Mouse (Mus musculus) stomach, embryonic 16.5 days (tissue): ENCODE data around the gene Ahnak2. TPM values are rescaled to one million over a fixed set of nuclear protein-coding genes. Genes with fewer than 3 reads are reported as not detected.

Experiments used
- ATAC-seq: fragments of 200-750 bp; cut with Nextera tagmentation; 2 replicates; pipeline ENCODE4 v1.8.0; 2017; ENCODE audit warnings: moderate number of reproducible peaks, moderate TSS enrichment; ENCODE audit not compliant: insufficient read depth, low FRiP score
- H3K27ac ChIP-seq: fragments of 300-500 bp; sonication (generic); 2 replicates; pipeline ENCODE4 v1.5.1; 2014; ENCODE audit warnings: low read length
- H3K27me3 ChIP-seq: fragments of 300-500 bp; sonication (generic); 2 replicates; pipeline ENCODE4 v1.6.1; 2014; ENCODE audit warnings: low read length, control low read depth, mixed read lengths; ENCODE audit not compliant: control insufficient read depth, insufficient read depth
- H3K36me3 ChIP-seq: fragments of 300-500 bp; sonication (generic); 2 replicates; pipeline ENCODE4 v1.6.1; 2014; ENCODE audit warnings: low read length; ENCODE audit not compliant: control insufficient read depth, insufficient read depth
- H3K4me1 ChIP-seq: fragments of 300-500 bp; sonication (generic); 2 replicates; pipeline ENCODE4 v1.6.1; 2014; ENCODE audit warnings: low read length, control low read depth, mixed read lengths; ENCODE audit not compliant: control insufficient read depth, insufficient read depth
- H3K4me2 ChIP-seq: fragments of 300-500 bp; sonication (generic); 2 replicates; pipeline ENCODE4 v1.6.1; 2014; ENCODE audit warnings: low read depth, low read length, mixed read lengths
- H3K4me3 ChIP-seq: fragments of 300-500 bp; sonication (generic); replicated peaks from 2 replicates; pipeline ENCODE4 v1.5.1; 2014; ENCODE audit warnings: mild to moderate bottlenecking, low read length
- H3K9ac ChIP-seq: fragments of 300-500 bp; sonication (generic); 2 replicates; pipeline ENCODE4 v1.6.1; 2014; ENCODE audit warnings: low read length
- H3K9me3 ChIP-seq: fragments of 300-500 bp; sonication (generic); replicated peaks from 2 replicates; pipeline ENCODE4 v1.6.1; 2016; ENCODE audit warnings: low read length, control low read depth; ENCODE audit not compliant: control insufficient read depth
- WGBS: fragments of 180-500 bp; shearing (Covaris S2); extraction: QIAGEN DNeasy Blood & Tissue Kit; methylation state at CpG from one replicate; pipeline ENCODE4 v1.1.7; 2014; 5-methylcytosine and 5-hydroxymethylcytosine counted together
- polyA plus RNA-seq: library from polyadenylated mRNA; unstranded; fragments of >200 nt; fragmentation: Nextera tagmentation; extraction: Ambion mirVana; gene quantifications from 2 replicates; pipeline ENCODE4 v1.2.1, GENCODE M21; 2015

Ahnak2 gene
- polyA plus RNA-seq, 1 experiment from 2014 or later = 4.9 TPM

DNA sequence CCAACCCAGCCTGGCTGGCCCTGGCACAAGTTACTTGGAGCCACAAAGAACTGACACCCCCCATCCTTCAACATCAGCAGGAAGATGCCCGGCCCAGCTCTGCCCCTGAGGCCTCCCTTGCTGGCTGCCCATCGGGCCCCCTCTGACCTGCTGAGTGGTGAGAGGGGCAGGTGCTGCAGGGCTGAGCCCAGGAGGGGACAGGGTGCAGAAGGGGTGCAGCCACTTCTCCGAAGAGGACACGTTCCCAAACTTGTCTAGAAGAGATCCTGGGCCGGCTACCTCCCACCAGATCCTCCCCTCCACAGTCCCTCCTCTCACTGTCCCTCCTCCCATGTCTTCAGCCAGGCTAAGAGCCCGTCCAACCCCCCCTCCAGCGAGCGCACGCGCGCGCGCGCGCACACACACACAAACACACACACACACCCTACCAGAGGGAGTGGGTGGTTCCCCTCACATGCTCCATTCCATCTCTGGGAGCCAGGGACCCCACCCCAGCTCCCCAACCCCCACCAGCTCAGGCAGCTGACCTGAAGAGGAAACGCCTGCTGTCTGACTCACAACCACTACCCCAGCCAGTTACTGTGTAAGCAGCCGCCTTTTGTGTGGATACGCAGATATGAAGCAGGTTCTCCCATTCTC, 6.9 kb downstream of the Ahnak2 start:
- WGBS = 35% methylated on average over 18 of the region's 18 CpGs
- peak overlapping the region; percentile 33 for H3K4me3 ChIP-seq
- H3K4me1 ChIP-seq = peaks cover 67% of the 10 kb centered on the region
- H3K9ac ChIP-seq = peak overlapping the region; percentile 63
- H3K9me3 ChIP-seq = no peaks in the 10 kb centered on the region
- peak overlapping the region; percentile 87 for H3K27ac ChIP-seq
- ATAC-seq = peak; percentile 73
- H3K4me2 ChIP-seq = peak overlapping the region; percentile 44
- H3K36me3 ChIP-seq = no peaks in the 10 kb centered on the region
- no peaks in the 10 kb centered on the region for H3K27me3 ChIP-seq

DNA sequence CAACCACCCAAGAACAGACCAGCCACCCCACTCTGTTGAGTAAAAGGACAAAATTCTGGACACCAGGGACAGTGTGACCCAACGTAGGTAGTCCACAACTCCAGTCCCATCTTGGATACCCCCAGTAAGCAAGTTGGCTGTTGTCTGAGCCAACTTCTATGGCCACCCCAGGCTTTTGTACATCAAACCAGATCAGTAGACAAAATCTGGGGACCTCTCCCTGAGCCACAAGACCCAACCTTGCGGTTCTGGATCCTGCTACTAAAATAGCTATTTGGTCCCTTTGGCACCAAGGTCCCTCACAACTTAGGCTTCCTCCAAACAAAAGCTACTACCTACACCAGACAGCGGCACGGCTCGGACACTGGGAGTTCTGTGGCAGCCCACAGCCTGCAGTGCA, 7.5 kb downstream of the Ahnak2 start:
- H3K4me3 ChIP-seq = peak overlapping the region; percentile 33
- peak overlapping the region; percentile 87 for H3K27ac ChIP-seq
- no peaks in the 10 kb centered on the region for H3K27me3 ChIP-seq
- 76% methylated on average over 5 of the region's 5 CpGs for WGBS
- peaks cover 62% of the 10 kb centered on the region for H3K4me1 ChIP-seq
- no peak for ATAC-seq
- H3K36me3 ChIP-seq = no peaks in the 10 kb centered on the region
- peak overlapping the region; percentile 63 for H3K9ac ChIP-seq
- peak overlapping the region; percentile 44 for H3K4me2 ChIP-seq
- H3K9me3 ChIP-seq = no peaks in the 10 kb centered on the region

- Histone ChIP-seq H3K4me1 (peaks cover 62% of the 10 kb centered on the region), H3K4me3 (peak overlapping the region; percentile 33; the same call in 1 of the 2 replicates), H3K9me3 (no peaks in the 10 kb centered on the region), H3K4me2 (peak overlapping the region; percentile 44), H3K36me3 (no peaks in the 10 kb centered on the region), H3K9ac (peak overlapping the region; percentile 52), H3K27me3 (no peaks in the 10 kb centered on the region), H3K27ac (peak overlapping the region; percentile 87)
- 16% methylated on average over 7 of the region's 7 CpGs for WGBS
- ATAC-seq = no peak
These were observed 8.1 kb downstream of the Ahnak2 start for GRCm38 (mm10) chr12:112794356-112794816.

DNA sequence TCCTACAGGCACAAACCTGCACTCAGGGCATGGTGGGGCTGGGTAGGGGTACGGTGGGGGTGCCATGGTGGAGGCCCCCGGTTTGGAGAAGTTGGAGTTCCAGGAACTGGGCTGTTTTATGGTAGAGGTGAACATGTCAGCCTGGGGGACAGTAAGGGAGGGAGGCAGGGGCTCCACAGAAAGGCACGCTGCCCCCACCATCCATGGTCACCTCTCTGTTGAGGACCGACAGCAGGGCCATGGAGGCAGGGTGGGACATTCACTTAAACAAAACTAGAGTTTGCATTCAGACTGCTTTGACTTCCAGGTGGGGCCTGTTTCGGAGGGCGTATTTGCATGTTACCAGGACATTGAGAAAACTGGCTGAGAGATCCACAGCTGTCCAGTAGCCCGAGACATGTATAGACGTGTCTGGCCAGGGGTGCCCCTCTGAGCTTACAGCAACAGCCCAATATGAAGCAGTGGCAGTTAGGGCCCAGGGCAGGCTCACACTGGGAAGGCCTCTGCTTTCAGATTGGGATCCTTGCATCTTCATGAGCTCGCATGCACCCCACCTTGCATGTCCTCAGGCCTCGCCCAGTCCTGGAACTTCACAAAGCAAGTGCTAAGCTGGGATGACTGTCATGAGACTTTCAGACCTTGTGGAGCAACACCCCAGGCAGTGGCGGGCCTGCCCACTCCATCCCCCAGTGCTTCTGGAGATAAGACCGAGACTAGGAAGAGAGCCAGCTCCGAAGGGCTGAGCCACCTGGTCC, 8.7 kb downstream of the Ahnak2 start:
- Histone ChIP-seq H3K9me3 (no peaks in the 10 kb centered on the region), H3K27me3 (no peaks in the 10 kb centered on the region), H3K4me2 (peak overlapping the region; percentile 44), H3K4me3 (no peak overlapping the region), H3K9ac (peak overlapping the region; percentile 52), H3K27ac (peak overlapping the region; percentile 87), H3K36me3 (no peaks in the 10 kb centered on the region), H3K4me1 (peaks cover 57% of the 10 kb centered on the region)
- peak; percentile 56; the same call in 1 of the 2 replicates for ATAC-seq
- WGBS = 61% methylated on average over 13 of the region's 13 CpGs

DNA sequence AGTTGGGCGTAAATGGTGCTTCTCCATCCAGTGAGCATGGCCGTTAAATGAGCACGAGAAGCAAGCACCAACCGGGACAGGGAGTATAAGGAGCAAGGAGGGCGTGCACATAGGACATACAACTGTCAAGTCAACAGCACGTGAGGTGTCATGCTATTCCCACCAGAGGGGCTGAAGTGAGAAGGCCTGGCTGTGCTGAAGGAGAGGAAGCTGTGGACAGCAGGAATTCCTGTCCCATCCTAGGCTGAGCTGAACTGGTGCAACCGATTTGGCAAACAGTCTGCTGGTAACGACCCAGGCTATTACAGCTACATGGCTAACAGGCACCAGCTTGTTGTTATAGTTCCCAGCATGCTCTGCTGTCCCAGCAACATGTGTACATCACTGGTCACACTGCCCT, 11.4 kb downstream of the Ahnak2 start:
- 60% methylated on average over 8 of the region's 8 CpGs for WGBS
- Histone ChIP-seq H3K4me2 (no peak overlapping the region), H3K27me3 (no peaks in the 10 kb centered on the region), H3K9me3 (no peaks in the 10 kb centered on the region), H3K4me3 (no peak overlapping the region), H3K27ac (no peak overlapping the region), H3K9ac (no peak overlapping the region), H3K4me1 (peaks cover 31% of the 10 kb centered on the region), H3K36me3 (no peaks in the 10 kb centered on the region)
- ATAC-seq = no peak

DNA sequence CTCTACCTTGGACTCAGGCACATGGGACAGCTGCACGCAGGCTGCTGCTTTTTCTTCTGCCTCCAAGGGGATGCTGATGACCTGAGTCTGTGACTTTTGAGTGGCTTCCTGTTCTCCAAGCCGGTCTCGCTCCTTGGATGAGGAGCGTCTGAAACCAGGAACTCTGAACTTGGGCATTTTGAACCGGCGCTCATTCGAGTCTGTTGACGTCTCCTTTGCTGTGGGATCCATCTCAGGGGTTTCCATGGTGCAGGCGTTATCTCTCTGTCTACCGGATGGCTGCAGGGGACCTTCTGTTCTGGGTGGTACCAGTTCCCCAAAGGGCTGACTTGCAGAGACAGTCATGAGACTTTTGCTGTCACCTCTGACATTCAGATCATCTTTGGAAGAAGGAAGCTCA, 28.0 kb downstream of the Ahnak2 start:
- no peak for ATAC-seq
- Histone ChIP-seq H3K4me3 (no peak overlapping the region), H3K27me3 (no peaks in the 10 kb centered on the region), H3K4me2 (no peak overlapping the region), H3K27ac (no peak overlapping the region), H3K36me3 (no peaks in the 10 kb centered on the region), H3K4me1 (no peaks in the 10 kb centered on the region), H3K9me3 (no peaks in the 10 kb centered on the region), H3K9ac (no peak overlapping the region)
- 87% methylated on average over 10 of the region's 10 CpGs for WGBS

GRCm38 (mm10) chr12:112774026-112774425, 28.4 kb downstream of the Ahnak2 start:
- H3K4me3 ChIP-seq = no peak overlapping the region
- no peak for ATAC-seq
- no peak overlapping the region for H3K27ac ChIP-seq
- H3K4me1 ChIP-seq = no peaks in the 10 kb centered on the region
- H3K9ac ChIP-seq = no peak overlapping the region
- H3K4me2 ChIP-seq = no peak overlapping the region
- H3K9me3 ChIP-seq = no peaks in the 10 kb centered on the region
- no peaks in the 10 kb centered on the region for H3K36me3 ChIP-seq
- no peaks in the 10 kb centered on the region for H3K27me3 ChIP-seq
- WGBS = 82% methylated on average over 6 of the region's 6 CpGs

GRCm38 (mm10) chr12:112773366-112773765, 29.1 kb downstream of the Ahnak2 start:
- WGBS = 26% methylated on average over 9 of the region's 9 CpGs
- ATAC-seq = no peak
- Histone ChIP-seq H3K9me3 (no peaks in the 10 kb centered on the region), H3K4me1 (no peaks in the 10 kb centered on the region), H3K27me3 (no peaks in the 10 kb centered on the region), H3K4me2 (no peak overlapping the region), H3K27ac (no peak overlapping the region), H3K4me3 (no peak overlapping the region), H3K36me3 (no peaks in the 10 kb centered on the region), H3K9ac (no peak overlapping the region)

GRCm38 (mm10) chr12:112772306-112772705, 30.2 kb downstream of the Ahnak2 start:
- no peaks in the 10 kb centered on the region for H3K27me3 ChIP-seq
- H3K9ac ChIP-seq = no peak overlapping the region
- H3K4me1 ChIP-seq = no peaks in the 10 kb centered on the region
- H3K36me3 ChIP-seq = no peaks in the 10 kb centered on the region
- no peak overlapping the region for H3K27ac ChIP-seq
- no peak overlapping the region for H3K4me2 ChIP-seq
- 89% methylated on average over 14 of the region's 14 CpGs for WGBS
- H3K9me3 ChIP-seq = no peaks in the 10 kb centered on the region
- H3K4me3 ChIP-seq = no peak overlapping the region
- no peak for ATAC-seq
